Mouse (Mus musculus): ENCODE data around the gene Mrps6. TPM values are rescaled to one million over a fixed set of nuclear protein-coding genes. Genes with fewer than 3 reads are reported as not detected.

Mrps6 gene
- polyA plus RNA-seq, 1 experiment from 2014 or later = 118 TPM

DNA sequence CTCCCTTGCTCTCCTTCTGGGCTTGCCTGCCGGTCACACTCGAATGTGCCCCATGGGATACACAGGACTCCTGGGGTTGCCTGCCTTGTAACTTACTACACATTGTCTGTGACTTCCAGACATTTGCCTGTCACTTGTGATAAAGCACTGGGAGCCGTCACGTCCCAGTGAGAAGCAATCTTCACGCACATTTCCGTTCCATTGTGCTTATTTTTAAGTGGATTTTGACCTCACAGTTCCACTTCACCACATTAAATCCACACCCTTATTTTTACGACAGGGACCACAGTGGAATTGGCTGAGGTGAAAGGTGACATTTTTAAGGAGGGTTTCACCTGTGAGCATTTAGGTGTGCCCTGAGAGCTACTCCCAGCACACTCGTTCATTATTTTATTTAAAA is 21.4 kb upstream of the Mrps6 start:
- ATAC-seq (ENCODE audit: low FRiP score) (no peak), DNase-seq (ENCODE audit: low spot score, missing footprints) (no peak)
- 66% methylated on average over 8 of the region's 8 CpGs for WGBS
- Histone ChIP-seq H3K4me3 (ENCODE audit: low read depth, low read length) (no peak overlapping the region), H3K9me3 (ENCODE audit: control insufficient read depth, low read length) (no peaks in the 10 kb centered on the region), H3K27ac (ENCODE audit: low read depth, low read length) (no peak overlapping the region), H3K27me3 (ENCODE audit: control insufficient read depth, insufficient read depth, low read length) (no peaks in the 10 kb centered on the region), H3K4me2 (no peak overlapping the region), H3K9ac (ENCODE audit: low read length) (no peak overlapping the region), H3K36me3 (ENCODE audit: control insufficient read depth, insufficient read depth, low read length) (no peaks in the 10 kb centered on the region), H3K4me1 (ENCODE audit: control insufficient read depth, insufficient read depth, low read length) (no peaks in the 10 kb centered on the region)

DNA sequence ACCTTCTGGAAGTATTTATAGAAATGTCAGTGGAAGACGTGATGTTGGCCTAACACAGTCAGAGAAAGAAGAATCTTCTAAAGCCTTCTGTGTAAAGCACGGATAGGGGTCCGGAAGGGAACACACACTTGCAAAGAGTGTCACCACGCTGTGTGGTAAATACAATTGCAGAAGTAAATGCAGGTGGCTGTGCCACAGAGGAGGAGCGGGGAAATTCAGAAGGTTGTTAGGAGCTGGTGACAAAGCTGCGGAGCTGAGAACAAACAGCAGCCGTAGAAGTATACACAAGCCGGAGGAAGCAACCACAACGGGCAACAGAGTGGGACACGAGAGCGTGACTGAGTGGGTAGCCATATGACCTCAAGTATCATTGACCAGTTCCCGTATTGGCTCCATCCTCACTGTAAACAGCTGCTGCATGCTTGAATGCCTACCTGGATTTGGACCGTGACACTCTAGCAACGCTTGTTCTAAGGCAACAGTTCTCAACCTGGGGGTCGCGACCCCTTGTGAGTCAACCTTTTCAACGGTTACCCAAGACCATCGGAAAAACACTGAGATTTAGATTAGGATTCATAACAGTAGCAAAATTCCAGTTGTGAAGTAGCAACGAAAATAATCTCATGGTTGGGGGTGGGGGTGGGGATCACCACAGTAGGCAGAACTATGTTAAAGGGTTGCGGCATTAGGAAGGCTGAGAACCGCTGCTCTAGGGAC is 20.0 kb upstream of the Mrps6 start:
- no peaks in the 10 kb centered on the region for H3K27me3 ChIP-seq (ENCODE audit: control insufficient read depth, insufficient read depth, low read length)
- no peak overlapping the region for H3K9ac ChIP-seq (ENCODE audit: low read length)
- no peaks in the 10 kb centered on the region for H3K9me3 ChIP-seq (ENCODE audit: control insufficient read depth, low read length)
- H3K4me3 ChIP-seq (ENCODE audit: low read depth, low read length) = no peak overlapping the region
- WGBS = 88% methylated on average over 21 of the region's 21 CpGs
- H3K4me1 ChIP-seq (ENCODE audit: control insufficient read depth, insufficient read depth, low read length) = no peaks in the 10 kb centered on the region
- peak; percentile 68 for DNase-seq (ENCODE audit: low spot score, missing footprints)
- no peak overlapping the region for H3K27ac ChIP-seq (ENCODE audit: low read depth, low read length)
- H3K4me2 ChIP-seq = no peak overlapping the region
- ATAC-seq (ENCODE audit: low FRiP score) = no peak
- no peaks in the 10 kb centered on the region for H3K36me3 ChIP-seq (ENCODE audit: control insufficient read depth, insufficient read depth, low read length)

DNA sequence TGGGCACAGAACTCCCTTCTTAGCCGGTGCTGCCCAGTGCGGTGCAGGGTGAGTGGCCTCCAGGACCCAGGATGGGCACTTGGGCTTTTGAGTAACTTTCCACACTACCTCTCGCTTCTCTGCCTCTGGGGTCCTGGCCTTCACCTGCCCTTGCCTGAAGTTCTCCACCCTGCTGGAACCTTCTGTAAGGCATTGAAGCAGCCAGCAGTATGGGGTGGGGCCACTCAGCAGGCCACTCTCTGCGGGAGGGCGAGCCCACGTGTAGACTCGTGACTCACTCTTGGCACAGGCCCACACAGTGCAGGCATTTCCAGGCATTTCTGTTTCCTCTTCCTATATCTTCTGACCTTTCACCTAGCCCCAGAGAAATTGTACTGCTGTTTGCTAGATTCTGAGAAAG is 18.6 kb upstream of the Mrps6 start:
- Histone ChIP-seq H3K9ac (ENCODE audit: low read length) (no peak overlapping the region), H3K27me3 (ENCODE audit: control insufficient read depth, insufficient read depth, low read length) (no peaks in the 10 kb centered on the region), H3K4me2 (no peak overlapping the region), H3K36me3 (ENCODE audit: control insufficient read depth, insufficient read depth, low read length) (no peaks in the 10 kb centered on the region), H3K4me3 (ENCODE audit: low read depth, low read length) (no peak overlapping the region), H3K27ac (ENCODE audit: low read depth, low read length) (no peak overlapping the region), H3K9me3 (ENCODE audit: control insufficient read depth, low read length) (no peaks in the 10 kb centered on the region), H3K4me1 (ENCODE audit: control insufficient read depth, insufficient read depth, low read length) (no peaks in the 10 kb centered on the region)
- DNase-seq (ENCODE audit: low spot score, missing footprints) = peak; percentile 44
- 92% methylated on average over 7 of the region's 7 CpGs for WGBS
- no peak for ATAC-seq (ENCODE audit: low FRiP score)

DNA sequence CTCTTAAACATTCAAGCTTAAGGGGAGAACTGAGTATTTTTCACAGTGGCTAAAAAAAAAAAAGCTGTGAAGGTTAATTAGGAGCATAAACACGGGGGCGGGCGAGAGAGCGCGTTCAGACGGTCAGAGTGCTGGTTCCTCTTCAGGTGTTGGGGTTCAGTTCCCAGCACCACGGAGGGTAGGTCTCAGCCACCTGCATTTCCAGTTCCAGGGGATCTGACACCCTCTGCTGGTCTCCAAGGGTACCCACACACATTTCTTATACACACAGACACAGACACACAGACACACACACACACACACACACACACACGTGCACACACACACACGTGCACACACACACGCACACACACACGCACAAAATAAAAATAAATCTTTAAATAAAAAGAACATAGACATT is 18.1 kb upstream of the Mrps6 start:
- Histone ChIP-seq H3K9me3 (ENCODE audit: control insufficient read depth, low read length) (no peaks in the 10 kb centered on the region), H3K4me2 (no peak overlapping the region), H3K36me3 (ENCODE audit: control insufficient read depth, insufficient read depth, low read length) (no peaks in the 10 kb centered on the region), H3K4me3 (ENCODE audit: low read depth, low read length) (no peak overlapping the region), H3K9ac (ENCODE audit: low read length) (no peak overlapping the region), H3K27me3 (ENCODE audit: control insufficient read depth, insufficient read depth, low read length) (no peaks in the 10 kb centered on the region), H3K4me1 (ENCODE audit: control insufficient read depth, insufficient read depth, low read length) (no peaks in the 10 kb centered on the region), H3K27ac (ENCODE audit: low read depth, low read length) (no peak overlapping the region)
- ATAC-seq (ENCODE audit: low FRiP score) (no peak), DNase-seq (ENCODE audit: low spot score, missing footprints) (peak; percentile 8)
- 95% methylated on average over 11 of the region's 11 CpGs for WGBS

DNA sequence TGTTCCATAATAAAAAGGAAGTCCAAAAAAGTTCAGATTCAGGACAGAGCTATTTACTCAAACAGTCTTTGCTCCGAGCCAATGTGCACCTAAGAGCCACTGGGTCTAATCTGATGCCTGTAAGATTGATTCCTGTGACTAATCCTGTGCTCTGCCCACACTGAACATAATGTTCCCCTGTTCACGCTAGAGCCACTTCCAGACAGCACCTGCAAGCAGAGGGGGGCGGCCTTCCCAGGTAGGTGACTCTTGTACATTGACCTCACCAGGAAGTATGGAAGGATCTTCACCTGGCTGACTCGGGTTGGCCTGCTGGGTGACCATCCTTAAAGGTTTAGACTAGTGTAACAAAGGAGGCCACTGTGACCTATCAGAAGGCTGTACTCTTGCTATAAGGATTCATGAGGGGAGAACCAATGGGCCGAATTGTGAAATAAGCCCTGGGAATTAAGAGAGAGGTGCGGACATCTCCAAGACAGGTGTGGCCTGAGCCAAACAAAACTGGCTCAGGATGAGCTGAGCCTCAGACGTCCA is 6.2 kb upstream of the Mrps6 start:
- no peaks in the 10 kb centered on the region for H3K27me3 ChIP-seq (ENCODE audit: control insufficient read depth, insufficient read depth, low read length)
- H3K4me1 ChIP-seq (ENCODE audit: control insufficient read depth, insufficient read depth, low read length) = peaks cover 2% of the 10 kb centered on the region; the same call in 1 of the 2 replicates
- H3K4me2 ChIP-seq = no peak overlapping the region
- H3K9ac ChIP-seq (ENCODE audit: low read length) = no peak overlapping the region
- DNase-seq (ENCODE audit: low spot score, missing footprints) (no peak), ATAC-seq (ENCODE audit: low FRiP score) (no peak)
- H3K9me3 ChIP-seq (ENCODE audit: control insufficient read depth, low read length) = no peaks in the 10 kb centered on the region; the same call in none of the 2 replicates
- H3K27ac ChIP-seq (ENCODE audit: low read depth, low read length) = no peak overlapping the region
- no peaks in the 10 kb centered on the region for H3K36me3 ChIP-seq (ENCODE audit: control insufficient read depth, insufficient read depth, low read length)
- no peak overlapping the region for H3K4me3 ChIP-seq (ENCODE audit: low read depth, low read length)
- WGBS = 86% methylated on average over 7 of the region's 7 CpGs

DNA sequence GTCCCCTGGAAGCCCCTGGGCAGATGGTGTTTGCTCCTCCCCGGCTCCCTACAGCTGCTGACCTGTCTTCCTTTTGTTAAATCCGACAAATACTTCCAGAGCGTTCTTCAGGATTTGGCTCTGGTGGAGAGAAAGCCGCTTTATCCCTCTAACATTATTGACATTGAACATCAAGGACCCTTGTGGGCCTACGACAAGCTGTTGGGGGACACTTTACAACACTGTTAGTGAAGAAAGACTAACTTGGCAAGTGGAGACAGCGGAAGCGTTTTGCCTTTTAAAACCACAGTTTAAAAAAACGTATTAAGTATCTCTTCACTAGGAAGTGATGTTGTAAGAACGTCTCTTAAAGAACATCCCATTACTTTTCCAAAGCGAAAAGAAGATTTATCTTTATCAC is 5.5 kb upstream of the Mrps6 start:
- ATAC-seq (ENCODE audit: low FRiP score) (no peak), DNase-seq (ENCODE audit: low spot score, missing footprints) (no peak)
- Histone ChIP-seq H3K27me3 (ENCODE audit: control insufficient read depth, insufficient read depth, low read length) (no peaks in the 10 kb centered on the region), H3K4me2 (no peak overlapping the region), H3K9ac (ENCODE audit: low read length) (no peak overlapping the region), H3K36me3 (ENCODE audit: control insufficient read depth, insufficient read depth, low read length) (no peaks in the 10 kb centered on the region), H3K9me3 (ENCODE audit: control insufficient read depth, low read length) (no peaks in the 10 kb centered on the region; the same call in none of the 2 replicates), H3K4me1 (ENCODE audit: control insufficient read depth, insufficient read depth, low read length) (peaks cover 2% of the 10 kb centered on the region; the same call in 1 of the 2 replicates), H3K27ac (ENCODE audit: low read depth, low read length) (no peak overlapping the region), H3K4me3 (ENCODE audit: low read depth, low read length) (no peak overlapping the region)
- 76% methylated on average over 10 of the region's 10 CpGs for WGBS

DNA sequence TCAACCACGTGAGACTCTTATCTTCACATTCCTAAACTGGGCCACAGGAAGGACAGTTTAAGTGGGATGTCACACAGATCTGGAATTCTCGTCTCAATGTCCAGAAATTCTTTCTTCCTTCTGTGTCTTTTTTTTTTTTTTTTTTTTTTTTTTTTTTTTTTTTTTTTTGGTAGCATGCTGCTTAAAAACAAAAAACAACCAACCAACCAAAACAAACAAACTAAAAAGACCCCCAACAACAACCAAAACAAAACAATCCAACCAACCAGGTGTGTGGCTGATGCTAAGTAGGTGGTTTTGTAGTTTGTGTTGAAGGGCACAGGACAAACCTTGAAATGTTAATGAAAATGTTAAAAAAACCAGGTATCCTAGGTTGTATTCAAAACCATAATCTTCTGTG is 1.4 kb upstream of the Mrps6 start:
- Histone ChIP-seq H3K36me3 (ENCODE audit: control insufficient read depth, insufficient read depth, low read length) (no peaks in the 10 kb centered on the region), H3K9me3 (ENCODE audit: control insufficient read depth, low read length) (no peaks in the 10 kb centered on the region; the same call in none of the 2 replicates), H3K4me1 (ENCODE audit: control insufficient read depth, insufficient read depth, low read length) (peaks cover 12% of the 10 kb centered on the region), H3K27me3 (ENCODE audit: control insufficient read depth, insufficient read depth, low read length) (no peaks in the 10 kb centered on the region), H3K4me3 (ENCODE audit: low read depth, low read length) (no peak overlapping the region), H3K9ac (ENCODE audit: low read length) (no peak overlapping the region), H3K27ac (ENCODE audit: low read depth, low read length) (no peak overlapping the region), H3K4me2 (no peak overlapping the region)
- DNase-seq (ENCODE audit: low spot score, missing footprints) (no peak), ATAC-seq (ENCODE audit: low FRiP score) (no peak)
- 65% methylated on average over 2 of the region's 2 CpGs for WGBS

DNA sequence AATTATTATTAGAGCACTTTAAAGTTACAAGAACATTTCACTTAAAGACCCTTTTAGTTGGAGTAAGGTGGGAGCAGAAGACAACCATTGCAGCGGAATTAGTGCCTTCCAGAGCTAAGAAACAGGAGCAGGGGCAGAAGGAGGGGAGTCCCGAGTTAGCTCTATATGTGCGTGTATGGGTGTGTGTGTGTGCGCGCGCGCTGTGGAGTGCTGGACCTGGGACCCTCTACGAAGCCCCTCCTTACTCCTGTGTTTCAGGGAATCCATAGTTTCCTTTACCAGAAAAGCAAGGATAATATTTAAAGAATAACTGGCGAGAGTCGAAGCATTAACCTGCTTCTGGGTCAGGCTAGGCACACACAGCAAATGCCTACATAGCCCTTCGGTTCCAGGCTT is 616 bp upstream of the Mrps6 start:
- Histone ChIP-seq H3K36me3 (ENCODE audit: control insufficient read depth, insufficient read depth, low read length) (no peaks in the 10 kb centered on the region; the same call in 1 of the 2 replicates), H3K9me3 (ENCODE audit: control insufficient read depth, low read length) (no peaks in the 10 kb centered on the region; the same call in none of the 2 replicates), H3K27me3 (ENCODE audit: control insufficient read depth, insufficient read depth, low read length) (no peaks in the 10 kb centered on the region), H3K4me1 (ENCODE audit: control insufficient read depth, insufficient read depth, low read length) (peaks cover 12% of the 10 kb centered on the region), H3K4me3 (ENCODE audit: low read depth, low read length) (peak overlapping the region; percentile 89), H3K9ac (ENCODE audit: low read length) (peak overlapping the region; percentile 85), H3K27ac (ENCODE audit: low read depth, low read length) (no peak overlapping the region), H3K4me2 (peak overlapping the region; percentile 96)
- 8% methylated on average over 11 of the region's 11 CpGs for WGBS
- ATAC-seq (ENCODE audit: low FRiP score) (peak; percentile 58), DNase-seq (ENCODE audit: low spot score, missing footprints) (no peak)

Measured in midbrain, embryonic 11.5 days (tissue).